19 mouse cellular contexts compared by ENCODE assay signal in genomic region chr5:36678799-36679198, GRCm38 (mm10). TPM values are rescaled to one million over a fixed set of nuclear protein-coding genes. Genes with fewer than 3 reads are reported as not detected.
DNase-seq lines count a peak whose midpoint lies in the region; ATAC-seq and TF ChIP-seq lines count a peak whose summit lies in the region.
"Had no signal": no experiment of that assay in that cellular context is flagged by ENCODE, and none has a peak within 500 bp of the region (broad histone marks: within the 10 kb centered on the region; RNA-seq: fewer than 3 reads in every experiment).

No protein-coding gene starts in this region.

- H3K4me1 ChIP-seq in heart, embryonic 16.5 days (ENCODE audit: control insufficient read depth, insufficient read depth, low read length): peaks cover 26% of the 10 kb centered on the region
- H3K4me1 ChIP-seq in liver, embryonic 13.5 days (replicated peaks): peaks cover 78% of the 10 kb centered on the region
- H3K4me1 ChIP-seq in stomach, postnatal 0 days (replicated peaks; ENCODE audit: control insufficient read depth, insufficient read depth): peaks cover 4% of the 10 kb centered on the region; the same call in 1 of the 2 replicates
- H3K4me1 ChIP-seq: midbrain, embryonic 12.5 days had no signal

- H3K4me2 ChIP-seq in heart, embryonic 16.5 days (ENCODE audit: low read depth, low read length): no peak overlapping the region
- H3K4me2 ChIP-seq in liver, embryonic 13.5 days: no peak overlapping the region
- no peak overlapping the region for H3K4me2 ChIP-seq in stomach, postnatal 0 days (replicated peaks; ENCODE audit: low read depth)
- H3K4me2 ChIP-seq: hindbrain, embryonic 12.5 days; limb, embryonic 15.5 days; midbrain, embryonic 12.5 days had no signal

- no peak for TF ChIP-seq EP300 in stomach, postnatal 0 days (optimal IDR thresholded peaks at IDR 0.05)

- H3K36me3 ChIP-seq in heart, embryonic 16.5 days (ENCODE audit: control insufficient read depth, insufficient read depth): no peaks in the 10 kb centered on the region
- H3K36me3 ChIP-seq in liver, embryonic 13.5 days: no peaks in the 10 kb centered on the region
- H3K36me3 ChIP-seq in stomach, postnatal 0 days (ENCODE audit: control insufficient read depth, insufficient read depth, low read length): no peaks in the 10 kb centered on the region
- H3K36me3 ChIP-seq: heart, embryonic 10.5 days; hindbrain, embryonic 12.5 days; limb, embryonic 15.5 days; midbrain, embryonic 12.5 days had no signal

- DNase-seq in heart, postnatal 14 days: no peak
- DNase-seq in liver, embryonic 13.5 days: no peak
- DNase-seq in liver: no peak
- DNase-seq in fibroblast of lung, adult 2 months (ENCODE audit: low read depth): peak; percentile 29
- DNase-seq in stomach, postnatal 0 days (ENCODE audit: low spot score): no peak
- DNase-seq: adrenal gland, postnatal 36 days; cerebellum, postnatal 25 days; forebrain, postnatal 0 days; lung, postnatal 36 days; thymus, postnatal 36 days had no signal

- no peaks in the 10 kb centered on the region for H3K27me3 ChIP-seq in heart, embryonic 16.5 days (ENCODE audit: control insufficient read depth, insufficient read depth, low read length)
- no peaks in the 10 kb centered on the region for H3K27me3 ChIP-seq in liver, embryonic 13.5 days
- H3K27me3 ChIP-seq in stomach, postnatal 0 days (ENCODE audit: control insufficient read depth, insufficient read depth, low read length): no peaks in the 10 kb centered on the region
- H3K27me3 ChIP-seq: CH12.LX; hindbrain, embryonic 12.5 days; limb, embryonic 15.5 days; midbrain, embryonic 12.5 days had no signal

- intact Hi-C loops in heart, postnatal 14 days (cut with DNase I): no loop called here

- H3K9ac ChIP-seq in heart, embryonic 16.5 days (ENCODE audit: low read length): no peak overlapping the region
- no peak overlapping the region for H3K9ac ChIP-seq in liver, embryonic 13.5 days
- no peak overlapping the region for H3K9ac ChIP-seq in stomach, postnatal 0 days (ENCODE audit: low read length)
- H3K9ac ChIP-seq: forebrain, postnatal 0 days; hindbrain, embryonic 12.5 days; limb, embryonic 15.5 days; midbrain, embryonic 12.5 days had no signal

- 0 out of 2 replicates have a peak overlapping the region, but pooled peaks have one; percentile 1 for H3K27ac ChIP-seq in heart, embryonic 16.5 days (ENCODE audit: low read length)
- peak overlapping the region; percentile 67 for H3K27ac ChIP-seq in liver, embryonic 13.5 days
- H3K27ac ChIP-seq in stomach, postnatal 0 days (replicated peaks): 0 out of 2 replicates have a peak overlapping the region, but pooled peaks have one; percentile 24
- H3K27ac ChIP-seq: heart, embryonic 10.5 days; hindbrain, embryonic 12.5 days; limb, embryonic 15.5 days; midbrain, embryonic 12.5 days had no signal

- no peaks in the 10 kb centered on the region for H3K9me3 ChIP-seq in heart, embryonic 16.5 days (replicated peaks; ENCODE audit: control insufficient read depth, low read length)
- no peaks in the 10 kb centered on the region for H3K9me3 ChIP-seq in liver, embryonic 13.5 days (replicated peaks)
- H3K9me3 ChIP-seq in stomach, postnatal 0 days (ENCODE audit: control insufficient read depth, low read length): no peaks in the 10 kb centered on the region
- H3K9me3 ChIP-seq: heart, embryonic 10.5 days; hindbrain, embryonic 12.5 days; limb, embryonic 15.5 days; midbrain, embryonic 12.5 days had no signal

- 0 out of 2 replicates have a peak, but pooled peaks have one; percentile 6 for ATAC-seq in heart, embryonic 16.5 days (replicated peaks; ENCODE audit: extremely low read depth, insufficient read depth, low FRiP score)
- ATAC-seq in liver, embryonic 13.5 days (ENCODE audit: low read depth): no peak
- ATAC-seq in stomach, postnatal 0 days (ENCODE audit: low FRiP score, low TSS enrichment): peak; percentile 81
- no peak for ATAC-seq in megakaryocyte progenitor cell, adult 5-6 weeks (replicated peaks; ENCODE audit: poor library complexity)
- no peak for ATAC-seq in monocyte, adult 5-6 weeks (replicated peaks; ENCODE audit: insufficient number of reproducible peaks, low FRiP score, low TSS enrichment, poor library complexity, severe bottlenecking)
- ATAC-seq: forebrain, postnatal 0 days had no signal

- whole genome bisulfite sequencing in heart, embryonic 16.5 days: 20% methylated on average over 1 of the region's 1 CpGs
- WGBS in liver, embryonic 13.5 days (ENCODE audit: insufficient replicate concordance): 76% methylated on average over 1 of the region's 1 CpGs
- WGBS in stomach, postnatal 0 days: 29% methylated on average over 1 of the region's 1 CpGs

- TF ChIP-seq CTCF in stomach, postnatal 0 days (IDR thresholded peaks at IDR 0.05; ENCODE audit: low read depth): no peak

- H3K4me3 ChIP-seq in heart, embryonic 16.5 days (ENCODE audit: low read length): no peak overlapping the region
- no peak overlapping the region for H3K4me3 ChIP-seq in liver, embryonic 13.5 days (replicated peaks)
- no peak overlapping the region for H3K4me3 ChIP-seq in stomach, postnatal 0 days (ENCODE audit: low read depth, low read length)
- H3K4me3 ChIP-seq: erythroblast, embryonic 14.5 days; heart, embryonic 10.5 days; hindbrain, embryonic 12.5 days; limb, embryonic 15.5 days; midbrain, embryonic 12.5 days had no signal

RNA-seq across cellular contexts. Expression of gene D5Ertd579e, which starts 17.0 kb away (rescaled TPM):
- polyA plus RNA-seq in heart, embryonic 16.5 days (2015; fragmentation: Nextera tagmentation; extraction: Ambion mirVana): 23.0 and 27.1 TPM in 2 replicates
- total RNA-seq in heart, postnatal 14 days (2021): 10 to 100 TPM; 88.3 to 89.1 TPM
- polyA plus RNA-seq in liver, embryonic 13.5 days (2015; fragmentation: Nextera tagmentation; extraction: Ambion mirVana): 21.9 and 25.3 TPM in 2 replicates
- 21.5 and 22.7 TPM in 2 replicates for polyA plus RNA-seq in stomach, postnatal 0 days (2015; fragmentation: Nextera tagmentation; extraction: Ambion mirVana)
- total RNA-seq in megakaryocyte progenitor cell, adult 5-6 weeks (2015): 13.3 and 16.0 TPM in 2 replicates
- total RNA-seq in megakaryocyte progenitor cell, adult 5-6 weeks (2017): 20.2 and 41.1 TPM in 2 replicates
- total RNA-seq in monocyte, adult 5-6 weeks (2017): 47.6 to 61.5 TPM (median 57.5 TPM) in 3 replicates

Comparison
In these comparisons a context has a peak if more than half of its experiments do, and no peak if none do; other contexts are left out.
1. ATAC-seq: peak in heart, embryonic 16.5 days (single experiment) and stomach, postnatal 0 days (single experiment); none in liver, embryonic 13.5 days (single experiment), megakaryocyte progenitor cell, adult 5-6 weeks (single experiment) and monocyte, adult 5-6 weeks (single experiment).
2. H3K27ac ChIP-seq: peak in every context shown above with its lines; median percentile 67 in liver, embryonic 13.5 days; 24 in stomach, postnatal 0 days; 1 in heart, embryonic 16.5 days.